Mouse (Mus musculus) WW6 (cell line): ENCODE results near the gene Msln.

ENCODE experiments used
- DNase-seq: peaks from one replicate; pipeline ENCODE4 v3.0.0-alpha.2; 2013; ENCODE audit warnings: low read depth, low spot score

Gene Msln

GRCm38 (mm10) chr17:25754241-25754640 is at the start of gene Msln:
Msln (minus strand) TSS chr17:25754378.
- DNase-seq: no peak

- DNase-seq: no peak
Observed at GRCm38 (mm10) chr17:25802825-25803517, 48.8 kb upstream of the Msln start.

- DNase-seq: no peak
Observed at GRCm38 (mm10) chr17:25801029-25801428, 46.9 kb upstream of the Msln start.

GRCm38 (mm10) chr17:25796951-25797369 is 42.8 kb upstream of the Msln start, which contains the start of gene Metrn:
Metrn (minus strand) TSS chr17:25797136.
- no peak for DNase-seq

GRCm38 (mm10) chr17:25796211-25796771 is 42.1 kb upstream of the Msln start:
- no peak for DNase-seq

- no peak for DNase-seq
Observed at GRCm38 (mm10) chr17:25795609-25796092, 41.5 kb upstream of the Msln start, which contains the start of gene AC134908.4. AC134908.4 (minus strand) TSS chr17:25795659.

GRCm38 (mm10) chr17:25794998-25795397 is 40.8 kb upstream of the Msln start:
- DNase-seq: no peak

GRCm38 (mm10) chr17:25794197-25794596 is 40.0 kb upstream of the Msln start:
- no peak for DNase-seq

GRCm38 (mm10) chr17:25792615-25793014 is 38.4 kb upstream of the Msln start, which contains the start of gene Fam173a:
Fam173a (minus strand) TSS chr17:25792901.
- DNase-seq: no peak

- no peak for DNase-seq
Observed at GRCm38 (mm10) chr17:25791843-25792527, 37.8 kb upstream of the Msln start.

GRCm38 (mm10) chr17:25791320-25791842 is 37.2 kb upstream of the Msln start:
- no peak for DNase-seq

GRCm38 (mm10) chr17:25786781-25787504 is 32.8 kb upstream of the Msln start:
- no peak for DNase-seq

- DNase-seq: no peak
Observed at GRCm38 (mm10) chr17:25786280-25786679, 32.1 kb upstream of the Msln start, which contains the start of gene Ccdc78. Ccdc78 (plus strand) TSS chr17:25786580.

GRCm38 (mm10) chr17:25785281-25785745 is 31.1 kb upstream of the Msln start, which contains the start of gene Haghl:
Haghl (minus strand) TSS chr17:25785673.
- peak; percentile 90 for DNase-seq

GRCm38 (mm10) chr17:25783861-25784574 is 29.8 kb upstream of the Msln start:
- no peak for DNase-seq

GRCm38 (mm10) chr17:25783086-25783485 is 28.9 kb upstream of the Msln start:
- no peak for DNase-seq

- no peak for DNase-seq
Observed at GRCm38 (mm10) chr17:25781339-25781738, 27.2 kb upstream of the Msln start.

- no peak for DNase-seq
Observed at GRCm38 (mm10) chr17:25777948-25778347, 23.8 kb upstream of the Msln start.

- no peak for DNase-seq
Observed at GRCm38 (mm10) chr17:25775318-25776062, 21.3 kb upstream of the Msln start.
